Mouse (Mus musculus) lung, postnatal 0 days (tissue): Measurements from ENCODE around the gene Tm7sf3.

Experiments
- CTCF ChIP-seq: IDR thresholded peaks from 2 replicates; pipeline ENCODE4 v1.5.1; 2016; ENCODE audit warnings: antibody characterized with exemption, mild to moderate bottlenecking
- EP300 ChIP-seq: IDR thresholded peaks from 2 replicates; pipeline ENCODE4 v1.6.1; 2016; ENCODE audit warnings: antibody characterized with exemption, mild to moderate bottlenecking, control low read depth

GRCm38 (mm10) chr6:146653197-146653596, 10.6 kb upstream of the Tm7sf3 start:
- TF ChIP-seq CTCF: no peak
- no peak for TF ChIP-seq EP300
